Mouse (Mus musculus) liver, postnatal 0 days (tissue): ENCODE measurements around the gene Ccl3. TPM values are rescaled to one million over a fixed set of nuclear protein-coding genes. Genes with fewer than 3 reads are reported as not detected.
A peak's percentile ranks its signal among the peaks of the same experiment; 100 is the strongest.

Experiments used
- ATAC-seq: fragments of 200-750 bp; cut with Nextera tagmentation; 2 replicates; pipeline ENCODE4 v1.8.0; 2017; ENCODE audit warnings: mild to moderate bottlenecking, moderate library complexity
- DNase-seq: peaks from one replicate; pipeline ENCODE4 v3.0.0-alpha.2; 2016
- H3K27ac ChIP-seq: fragments of 300-500 bp; sonication (generic); 2 replicates; pipeline ENCODE4 v1.5.1; 2014; ENCODE audit warnings: antibody characterized with exemption, moderate library complexity, mild to moderate bottlenecking, low read depth
- H3K27me3 ChIP-seq: fragments of 300-500 bp; sonication (generic); 2 replicates; pipeline ENCODE4 v1.6.1; 2014; ENCODE audit warnings: low read length, control low read depth, mixed read lengths; ENCODE audit not compliant: insufficient read depth
- H3K36me3 ChIP-seq: fragments of 300-500 bp; sonication (generic); replicated peaks from 2 replicates; pipeline ENCODE4 v1.6.1; 2014; ENCODE audit warnings: mild to moderate bottlenecking, control low read depth, low read length, moderate library complexity, mixed read lengths; ENCODE audit not compliant: insufficient read depth
- H3K4me1 ChIP-seq: fragments of 300-500 bp; sonication (generic); 2 replicates; pipeline ENCODE4 v1.6.1; 2014; ENCODE audit warnings: antibody characterized with exemption, mild to moderate bottlenecking, control low read depth; ENCODE audit not compliant: insufficient read depth
- H3K4me2 ChIP-seq: fragments of 300-500 bp; sonication (generic); 2 replicates; pipeline ENCODE4 v1.6.1; 2014; ENCODE audit warnings: low read depth, mild to moderate bottlenecking, low read length, moderate library complexity, mixed read lengths
- H3K4me3 ChIP-seq: fragments of 300-500 bp; sonication (generic); 2 replicates; pipeline ENCODE4 v1.5.1; 2014; ENCODE audit warnings: low read depth, low read length
- H3K9ac ChIP-seq: fragments of 300-500 bp; sonication (generic); replicated peaks from 2 replicates; pipeline ENCODE4 v1.6.1; 2014; ENCODE audit warnings: mild to moderate bottlenecking, moderate library complexity
- H3K9me3 ChIP-seq: fragments of 300-500 bp; sonication (generic); 2 replicates; pipeline ENCODE4 v1.6.1; 2016; ENCODE audit warnings: mild to moderate bottlenecking, control low read depth, low read length, mixed read lengths
- CTCF ChIP-seq: sonication (generic); IDR thresholded peaks from 2 replicates; pipeline ENCODE4 v1.5.1; 2016; ENCODE audit warnings: antibody characterized with exemption, low read depth
- EP300 ChIP-seq: IDR thresholded peaks from 2 replicates; pipeline ENCODE4 v1.6.1; 2016; ENCODE audit warnings: antibody characterized with exemption, low read depth, mild to moderate bottlenecking
- WGBS: fragments of 180-500 bp; shearing (Covaris S2); extraction: QIAGEN DNeasy Blood & Tissue Kit; methylation state at CpG from one replicate; pipeline ENCODE4 v1.1.7; 2014; ENCODE audit not compliant: insufficient replicate concordance; 5-methylcytosine and 5-hydroxymethylcytosine counted together
- polyA plus RNA-seq: library from polyadenylated mRNA; unstranded; fragments of >200 nt; fragmentation: Nextera tagmentation; extraction: Ambion mirVana; gene quantifications from 2 replicates; pipeline ENCODE4 v1.2.1, GENCODE M21; 2015

Ccl3 gene
- polyA plus RNA-seq, 1 experiment from 2014 or later = 1.3 TPM

DNA sequence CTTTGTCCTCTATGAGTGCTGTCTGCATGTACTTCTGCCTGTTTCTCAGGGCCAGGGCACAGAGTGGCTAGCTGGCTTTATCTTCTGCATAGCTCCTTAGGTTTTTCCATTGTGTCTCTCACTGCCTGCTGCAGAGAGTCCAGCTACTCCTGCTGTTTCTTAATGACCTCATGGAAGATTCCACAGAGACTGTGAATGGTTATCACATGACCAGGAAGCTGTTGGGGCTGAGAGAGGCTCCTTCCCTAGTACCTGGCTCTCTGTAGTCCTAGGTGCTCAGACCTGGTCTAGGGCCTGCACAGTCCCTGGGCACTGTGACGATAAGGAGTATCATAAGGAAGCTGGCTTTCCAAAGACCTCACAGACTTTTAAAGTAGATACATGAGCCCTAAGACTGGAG, 18.5 kb downstream of the Ccl3 start:
- ATAC-seq = no peak
- Histone ChIP-seq H3K27ac (no peak overlapping the region), H3K4me2 (no peak overlapping the region), H3K4me1 (no peaks in the 10 kb centered on the region), H3K36me3 (no peaks in the 10 kb centered on the region), H3K4me3 (no peak overlapping the region), H3K9me3 (no peaks in the 10 kb centered on the region), H3K27me3 (no peaks in the 10 kb centered on the region), H3K9ac (no peak overlapping the region)
- no peak for TF ChIP-seq EP300
- TF ChIP-seq CTCF = no peak
- DNase-seq = no peak
- WGBS = 90% methylated on average over 1 of the region's 1 CpGs

DNA sequence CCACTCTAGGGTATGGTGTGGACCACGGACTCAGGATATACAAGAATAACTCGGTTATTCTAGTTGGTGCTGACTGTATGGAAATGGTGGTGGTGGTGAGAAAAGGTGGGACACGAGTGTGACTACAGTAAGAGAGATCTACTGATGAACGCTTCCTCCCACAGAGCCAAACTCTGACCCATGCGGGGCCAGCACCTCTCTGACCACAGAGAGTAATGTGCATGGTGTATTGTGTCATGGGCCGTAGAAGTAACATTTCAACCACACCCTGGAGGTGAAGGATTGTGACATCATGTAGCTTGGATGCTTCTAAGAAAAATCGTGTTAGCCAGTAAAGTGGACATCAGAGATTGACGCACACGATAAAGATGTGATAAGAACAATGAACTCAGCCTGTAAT, 20.3 kb downstream of the Ccl3 start:
- Histone ChIP-seq H3K4me1 (no peaks in the 10 kb centered on the region), H3K27ac (no peak overlapping the region), H3K4me3 (no peak overlapping the region), H3K9me3 (no peaks in the 10 kb centered on the region), H3K27me3 (no peaks in the 10 kb centered on the region), H3K9ac (no peak overlapping the region), H3K4me2 (no peak overlapping the region), H3K36me3 (no peaks in the 10 kb centered on the region)
- DNase-seq (no peak), ATAC-seq (no peak)
- TF ChIP-seq CTCF (no peak), EP300 (no peak)
- WGBS = 71% methylated on average over 9 of the region's 9 CpGs

DNA sequence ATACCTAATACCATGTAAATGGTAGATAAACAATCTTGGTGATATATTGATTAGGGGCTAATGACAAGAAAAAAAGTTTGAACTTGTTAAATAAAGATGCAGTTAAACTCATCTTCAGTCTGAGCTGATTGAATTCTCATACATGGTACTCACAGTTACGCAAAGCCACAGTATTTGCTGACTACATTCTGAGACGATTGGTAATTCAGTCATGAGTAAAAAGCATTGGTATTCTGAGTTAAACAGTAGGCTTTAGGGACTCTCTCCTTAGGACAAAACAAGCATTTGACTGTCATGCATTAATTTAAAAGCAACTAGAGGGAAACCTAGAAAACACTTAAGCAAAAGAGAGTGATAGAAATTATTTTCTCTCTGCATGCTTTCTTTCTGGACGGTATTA, 25.6 kb downstream of the Ccl3 start:
- no peak for DNase-seq
- TF ChIP-seq CTCF (no peak), EP300 (no peak)
- WGBS = 75% methylated on average over 3 of the region's 3 CpGs

DNA sequence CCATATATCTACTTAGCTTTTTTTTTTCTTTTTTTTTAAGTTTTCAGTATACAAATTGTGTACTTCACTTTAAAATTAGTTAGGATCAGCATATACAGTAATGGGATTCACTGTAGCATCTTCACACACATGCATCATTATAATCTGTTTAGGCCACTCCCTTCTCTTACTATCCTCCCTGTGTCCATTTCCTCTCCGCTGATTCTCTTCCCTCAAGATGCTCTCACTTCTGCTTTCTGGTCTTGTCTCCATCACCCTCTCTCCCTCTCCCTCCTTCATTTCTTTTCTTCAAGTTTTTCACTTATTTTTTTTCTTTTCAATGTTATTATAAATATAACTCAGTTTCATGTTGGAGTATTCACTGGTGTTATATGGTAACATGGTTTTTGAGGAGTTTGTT, 30.1 kb downstream of the Ccl3 start:
- DNase-seq (no peak), ATAC-seq (no peak)
- WGBS = 53% methylated on average over 1 of the region's 1 CpGs
- Histone ChIP-seq H3K27ac (no peak overlapping the region), H3K9ac (no peak overlapping the region), H3K4me1 (peaks cover 3% of the 10 kb centered on the region; the same call in 1 of the 2 replicates), H3K4me2 (no peak overlapping the region), H3K27me3 (no peaks in the 10 kb centered on the region), H3K36me3 (no peaks in the 10 kb centered on the region), H3K9me3 (no peaks in the 10 kb centered on the region), H3K4me3 (no peak overlapping the region)
- TF ChIP-seq CTCF = no peak
- no peak for TF ChIP-seq EP300

More for the DNA sequence above, 25.6 kb downstream of the Ccl3 start:
- Histone ChIP-seq H3K9me3 (no peaks in the 10 kb centered on the region), H3K4me1 (no peaks in the 10 kb centered on the region), H3K9ac (no peak overlapping the region), H3K36me3 (no peaks in the 10 kb centered on the region), H3K4me3 (no peak overlapping the region), H3K27me3 (no peaks in the 10 kb centered on the region), H3K4me2 (no peak overlapping the region), H3K27ac (no peak overlapping the region)
- ATAC-seq = no peak

DNA sequence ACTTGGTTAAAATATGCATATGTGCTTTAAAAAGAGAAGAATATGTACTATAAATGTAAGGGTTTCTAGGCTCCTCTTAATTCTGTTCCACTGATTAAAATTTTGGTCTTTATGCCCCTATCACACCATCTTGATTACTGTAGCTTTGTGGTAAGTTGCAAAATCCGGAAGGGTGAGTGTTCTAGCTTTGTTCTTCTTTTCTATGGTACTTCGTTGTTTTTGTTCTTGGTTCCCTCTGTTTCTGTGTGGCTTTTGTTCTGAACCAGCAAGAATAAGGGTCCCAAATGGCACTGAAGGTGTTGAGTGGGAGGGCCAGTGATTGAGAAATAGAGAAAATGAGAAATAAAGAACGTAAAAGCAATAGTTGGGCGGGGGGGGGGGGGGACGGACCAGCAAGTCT, 30.9 kb downstream of the Ccl3 start:
- no peaks in the 10 kb centered on the region for H3K9me3 ChIP-seq
- H3K4me3 ChIP-seq = no peak overlapping the region
- DNase-seq (no peak), ATAC-seq (no peak)
- no peaks in the 10 kb centered on the region for H3K36me3 ChIP-seq
- H3K4me2 ChIP-seq = no peak overlapping the region
- WGBS = 46% methylated on average over 5 of the region's 5 CpGs
- H3K9ac ChIP-seq = no peak overlapping the region
- peaks cover 3% of the 10 kb centered on the region; the same call in 1 of the 2 replicates for H3K4me1 ChIP-seq
- TF ChIP-seq CTCF = no peak
- no peak for TF ChIP-seq EP300
- H3K27ac ChIP-seq = no peak overlapping the region
- H3K27me3 ChIP-seq = no peaks in the 10 kb centered on the region

DNA sequence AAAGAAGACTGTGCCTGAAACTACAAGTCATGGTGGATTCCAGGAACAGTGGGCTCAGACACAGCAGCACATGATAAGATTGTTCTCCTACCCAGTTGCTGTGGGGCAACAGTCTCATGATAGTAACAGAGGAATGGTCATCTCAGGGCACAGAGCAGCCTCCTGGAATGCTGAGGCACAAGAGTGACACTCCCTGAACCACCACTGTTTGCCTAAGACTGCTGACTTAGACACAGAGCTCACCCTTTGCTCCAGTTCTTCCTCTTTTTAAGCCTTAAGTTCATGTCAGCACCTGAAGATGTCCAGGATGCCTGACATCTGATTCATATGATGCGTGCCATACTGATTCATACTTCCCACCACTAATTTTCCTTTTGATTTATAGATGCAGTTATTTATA, 32.6 kb downstream of the Ccl3 start:
- Histone ChIP-seq H3K4me2 (no peak overlapping the region), H3K36me3 (no peaks in the 10 kb centered on the region), H3K4me1 (peaks cover 3% of the 10 kb centered on the region; the same call in 1 of the 2 replicates), H3K9ac (no peak overlapping the region), H3K27me3 (no peaks in the 10 kb centered on the region), H3K4me3 (no peak overlapping the region), H3K27ac (no peak overlapping the region), H3K9me3 (no peaks in the 10 kb centered on the region)
- no peak for DNase-seq
- TF ChIP-seq EP300 (no peak), CTCF (no peak)
- 60% methylated on average over 1 of the region's 1 CpGs for WGBS
- ATAC-seq = peak; percentile 49; the same call in 1 of the 2 replicates

DNA sequence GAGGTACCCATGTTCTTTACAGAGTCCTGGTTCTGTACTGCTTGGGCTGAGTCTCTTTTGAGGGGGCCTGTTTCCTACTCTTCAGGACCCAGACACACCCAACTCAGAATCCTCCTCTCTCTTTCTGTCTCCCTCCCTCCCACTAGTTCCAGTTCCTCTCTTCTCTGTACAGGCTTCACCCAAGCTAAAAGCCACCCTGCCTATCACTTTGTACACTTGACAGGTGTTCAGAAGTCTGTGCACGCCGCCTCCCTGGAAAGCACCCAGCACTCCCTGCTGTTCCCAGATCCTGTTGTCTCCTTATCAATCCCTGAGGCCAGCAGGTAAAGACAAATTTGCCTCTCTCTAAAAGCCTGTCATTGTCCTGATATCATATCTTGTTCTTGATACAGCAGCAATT, 38.3 kb downstream of the Ccl3 start:
- Histone ChIP-seq H3K36me3 (no peaks in the 10 kb centered on the region), H3K27ac (no peak overlapping the region), H3K9me3 (no peaks in the 10 kb centered on the region), H3K9ac (no peak overlapping the region), H3K4me3 (no peak overlapping the region), H3K27me3 (no peaks in the 10 kb centered on the region), H3K4me2 (no peak overlapping the region), H3K4me1 (peaks cover 3% of the 10 kb centered on the region; the same call in 1 of the 2 replicates)
- ATAC-seq (no peak), DNase-seq (no peak)
- TF ChIP-seq CTCF = no peak
- no peak for TF ChIP-seq EP300
- 50% methylated on average over 2 of the region's 2 CpGs for WGBS
